Mouse (Mus musculus): ENCODE measurements around the gene Habp2.

DNA sequence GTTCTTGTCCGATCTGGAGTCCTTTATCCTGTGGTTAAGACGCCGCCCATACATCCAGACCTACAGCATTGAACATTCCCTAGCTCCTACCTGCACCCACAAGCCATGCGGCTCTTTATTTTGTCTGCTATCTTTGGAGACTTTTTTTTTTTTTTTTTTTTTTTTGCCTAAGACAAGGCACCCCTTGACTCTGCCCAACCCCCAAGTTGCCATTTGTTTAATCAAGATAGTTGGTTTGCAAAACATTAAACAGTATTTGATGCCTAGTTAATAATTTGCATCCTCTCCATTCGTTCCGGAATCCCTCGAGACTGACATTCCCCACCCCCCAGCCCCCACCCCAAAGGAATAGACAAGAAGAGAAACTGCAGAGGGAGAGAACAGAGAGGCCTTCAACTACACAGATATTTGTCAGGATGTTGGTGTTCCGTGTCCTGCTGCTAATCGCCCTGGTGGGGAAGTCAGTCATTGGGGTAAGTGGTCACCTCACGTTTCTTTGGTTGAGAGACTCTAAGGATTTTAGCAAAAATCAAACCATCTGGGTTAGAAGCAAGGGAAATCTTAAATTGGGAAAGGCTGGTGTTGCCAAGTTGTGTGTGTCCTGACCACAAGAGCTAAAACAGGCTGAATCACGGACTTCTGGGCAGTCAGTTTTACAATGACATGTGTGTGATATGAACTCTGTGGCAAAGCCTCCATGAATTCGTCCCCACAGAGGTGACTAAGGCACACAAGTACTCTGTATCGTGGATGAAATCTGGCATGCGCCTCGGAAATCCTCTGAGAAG lies 837 bp downstream of the Habp2 start:
- TF ChIP-seq POLR2A (IDR thresholded peaks at IDR 0.05; ENCODE audit: insufficient read depth, low read length), result no peak
- no peak for TF ChIP-seq CTCF (IDR thresholded peaks at IDR 0.05; ENCODE audit: low read depth, low read length)
